Mouse (Mus musculus) forebrain, embryonic 10.5 days (tissue): ENCODE results near the gene Nr1d2. TPM values are rescaled to one million over a fixed set of nuclear protein-coding genes. Genes with fewer than 3 reads are reported as not detected.
"Not testable (repeated sequence)": the region's sequence is repeated elsewhere in the genome, so short reads cannot be mapped to it uniquely, and the experiment has no call there.

ENCODE experiments used
- DNase-seq: peaks from one replicate; pipeline ENCODE4 v3.0.0-alpha.2; 2017; ENCODE audit warnings: low spot score; ENCODE audit errors: extremely low spot score
- H3K27ac ChIP-seq: fragments of 300-500 bp; sonication (generic); 2 replicates; pipeline ENCODE4 v1.5.1; 2016; ENCODE audit warnings: mild to moderate bottlenecking
- H3K27me3 ChIP-seq: fragments of 300-500 bp; sonication (generic); 2 replicates; pipeline ENCODE4 v1.6.1; 2016; ENCODE audit warnings: mild to moderate bottlenecking; ENCODE audit not compliant: poor library complexity, severe bottlenecking
- H3K36me3 ChIP-seq: fragments of 300-500 bp; sonication (generic); replicated peaks from 2 replicates; pipeline ENCODE4 v1.6.1; 2016; ENCODE audit warnings: mild to moderate bottlenecking, moderate library complexity
- H3K4me1 ChIP-seq: fragments of 300-500 bp; sonication (generic); 2 replicates; pipeline ENCODE4 v1.6.1; 2016
- H3K4me3 ChIP-seq: fragments of 300-500 bp; sonication (generic); 2 replicates; pipeline ENCODE4 v1.5.1; 2016; ENCODE audit warnings: mild to moderate bottlenecking, moderate library complexity
- H3K9me3 ChIP-seq: fragments of 300-500 bp; sonication (generic); 2 replicates; pipeline ENCODE4 v1.6.1; 2016; ENCODE audit warnings: mild to moderate bottlenecking, moderate library complexity
- WGBS: fragments of 180-500 bp; shearing (Covaris S2); methylation state at CpG from one replicate; pipeline ENCODE4 v1.1.7; 2016; 5-methylcytosine and 5-hydroxymethylcytosine counted together
- microRNA-seq: library from miRNA; unstranded; fragments of <30 nt; microRNA quantifications from one replicate; pipeline ENCODE4, GENCODE M21; 2017
- polyA plus RNA-seq: library from polyadenylated mRNA; unstranded; fragments of >200 nt; fragmentation: Nextera tagmentation; extraction: Ambion mirVana; gene quantifications from 2 replicates; pipeline ENCODE4 v1.2.1, GENCODE M21; 2016

Gene Nr1d2
- polyA plus RNA-seq, 1 experiment from 2014 or later, result 4.1 TPM

GRCm38 (mm10) chr14:18221977-18222376 lies 16.9 kb downstream of the Nr1d2 start:
- Histone ChIP-seq H3K9me3 (no peaks in the 10 kb centered on the region), H3K4me3 (no peak overlapping the region), H3K36me3 (no peaks in the 10 kb centered on the region), H3K4me1 (no peaks in the 10 kb centered on the region), H3K27me3 (no peaks in the 10 kb centered on the region), H3K27ac (no peak overlapping the region)
- no peak for DNase-seq
- 93% methylated on average over 6 of the region's 6 CpGs for WGBS

GRCm38 (mm10) chr14:18217158-18217557 lies 21.8 kb downstream of the Nr1d2 start:
- no peak overlapping the region for H3K27ac ChIP-seq
- no peaks in the 10 kb centered on the region for H3K27me3 ChIP-seq
- no peak overlapping the region for H3K4me3 ChIP-seq
- no peaks in the 10 kb centered on the region for H3K9me3 ChIP-seq
- no peak for DNase-seq
- H3K36me3 ChIP-seq, result no peaks in the 10 kb centered on the region
- no peaks in the 10 kb centered on the region for H3K4me1 ChIP-seq
- WGBS, result 94% methylated on average over 1 of the region's 1 CpGs

- H3K27me3 ChIP-seq, result no peaks in the 10 kb centered on the region
- H3K36me3 ChIP-seq, result no peaks in the 10 kb centered on the region
- no peaks in the 10 kb centered on the region for H3K9me3 ChIP-seq
- no peak for DNase-seq
- H3K27ac ChIP-seq, result no peak overlapping the region
- 93% methylated on average over 6 of the region's 6 CpGs for WGBS
- no peaks in the 10 kb centered on the region for H3K4me1 ChIP-seq
- no peak overlapping the region for H3K4me3 ChIP-seq
Observed at GRCm38 (mm10) chr14:18216428-18216827, 22.5 kb downstream of the Nr1d2 start.

DNA sequence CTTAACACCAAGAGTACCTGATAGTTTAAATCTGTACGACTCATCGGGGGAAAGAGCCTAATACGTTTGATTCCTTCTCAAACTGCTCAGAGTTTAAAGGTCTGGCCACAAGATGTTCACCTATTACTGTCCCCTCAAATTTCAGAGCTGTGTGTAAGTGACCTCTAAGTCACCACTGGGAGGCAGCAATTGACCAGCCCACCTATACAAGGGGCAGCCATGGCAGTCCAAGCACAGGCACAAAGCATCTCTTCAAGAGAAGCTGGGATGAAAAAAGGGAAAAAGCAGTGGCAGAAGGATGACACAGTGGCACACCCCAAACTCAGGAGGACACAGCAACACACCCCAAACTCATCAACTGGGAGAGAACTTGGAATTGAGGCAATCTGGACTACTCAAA lies 28.1 kb downstream of the Nr1d2 start:
- WGBS, result 83% methylated on average over 3 of the region's 3 CpGs
- H3K4me1 ChIP-seq, result no peaks in the 10 kb centered on the region
- peak; percentile 19 for DNase-seq
- H3K27me3 ChIP-seq, result no peaks in the 10 kb centered on the region
- H3K36me3 ChIP-seq, result no peaks in the 10 kb centered on the region
- no peak overlapping the region for H3K27ac ChIP-seq
- no peaks in the 10 kb centered on the region for H3K9me3 ChIP-seq
- no peak overlapping the region for H3K4me3 ChIP-seq

DNA sequence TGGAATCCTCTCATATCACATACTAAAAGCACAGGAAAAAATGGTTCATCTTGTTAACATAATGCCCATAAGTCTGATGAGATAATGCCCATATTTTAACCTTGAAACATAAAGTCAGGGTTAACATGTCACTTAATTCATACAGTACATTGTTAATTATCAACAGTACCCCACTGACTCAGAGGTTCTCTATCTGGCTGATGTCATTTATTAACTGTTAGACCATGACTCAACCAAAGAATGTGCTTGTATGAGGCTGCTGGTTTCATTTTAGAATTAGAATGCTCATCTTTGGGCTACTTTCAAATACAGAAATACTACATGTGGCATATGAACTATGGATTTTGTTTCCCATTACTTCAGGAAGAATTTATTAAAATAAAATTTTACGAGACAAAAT lies 34.6 kb downstream of the Nr1d2 start:
- H3K27me3 ChIP-seq, H3K27ac ChIP-seq, H3K9me3 ChIP-seq, H3K4me1 ChIP-seq, DNase-seq, H3K4me3 ChIP-seq, H3K36me3 ChIP-seq: not testable (repeated sequence)
- WGBS, result 91% methylated on average over 1 of the region's 1 CpGs

GRCm38 (mm10) chr14:18201413-18201812 lies 37.5 kb downstream of the Nr1d2 start:
- Histone ChIP-seq H3K4me1 (no peaks in the 10 kb centered on the region), H3K27ac (no peak overlapping the region), H3K4me3 (no peak overlapping the region), H3K9me3 (peaks cover 7% of the 10 kb centered on the region; the same call in 1 of the 2 replicates), H3K27me3 (no peaks in the 10 kb centered on the region), H3K36me3 (no peaks in the 10 kb centered on the region)
- DNase-seq, result no peak
- WGBS, result 86% methylated on average over 5 of the region's 5 CpGs

- peak; percentile 22 for DNase-seq
- Histone ChIP-seq H3K27ac (no peak overlapping the region), H3K4me1 (no peaks in the 10 kb centered on the region), H3K27me3 (no peaks in the 10 kb centered on the region), H3K36me3 (no peaks in the 10 kb centered on the region), H3K9me3 (no peaks in the 10 kb centered on the region), H3K4me3 (no peak overlapping the region)
- 52% methylated on average over 9 of the region's 9 CpGs for WGBS
Observed at GRCm38 (mm10) chr14:18186883-18187417, 52.0 kb downstream of the Nr1d2 start.

DNA sequence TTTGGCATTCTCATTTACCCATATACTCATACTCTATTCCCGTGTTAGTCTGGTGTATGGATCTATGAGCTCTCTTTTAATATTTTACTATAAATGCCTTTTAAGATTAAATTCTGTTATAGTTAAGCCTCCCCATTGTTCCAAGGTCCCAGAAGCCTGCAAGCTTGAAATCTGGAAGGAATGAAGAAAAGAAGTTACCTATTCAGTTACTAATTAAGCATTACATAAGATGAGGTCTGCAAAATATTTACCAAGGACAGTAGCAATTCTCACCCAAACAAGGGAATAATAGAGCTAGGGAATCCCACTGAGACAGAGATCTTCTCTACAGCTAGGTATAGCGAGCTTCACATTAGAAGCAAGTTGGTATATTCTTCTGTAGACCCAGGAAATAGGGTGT lies 61.4 kb downstream of the Nr1d2 start:
- H3K27me3 ChIP-seq, result not testable (repeated sequence)
- 80% methylated on average over 2 of the region's 2 CpGs for WGBS

GRCm38 (mm10) chr14:18167597-18167996 lies 71.3 kb downstream of the Nr1d2 start:
- H3K9me3 ChIP-seq, result no peaks in the 10 kb centered on the region
- 87% methylated on average over 3 of the region's 3 CpGs for WGBS
- H3K4me1 ChIP-seq, result no peaks in the 10 kb centered on the region
- no peaks in the 10 kb centered on the region for H3K27me3 ChIP-seq
- no peak overlapping the region for H3K27ac ChIP-seq
- no peak for DNase-seq
- H3K36me3 ChIP-seq, result no peaks in the 10 kb centered on the region
- no peak overlapping the region for H3K4me3 ChIP-seq

More for the DNA sequence above, 61.4 kb downstream of the Nr1d2 start:
- DNase-seq, H3K27ac ChIP-seq, H3K4me3 ChIP-seq, H3K36me3 ChIP-seq, H3K4me1 ChIP-seq, H3K9me3 ChIP-seq: not testable (repeated sequence)

GRCm38 (mm10) chr14:18167041-18167440 lies 71.9 kb downstream of the Nr1d2 start:
- H3K27ac ChIP-seq, result no peak overlapping the region
- H3K27me3 ChIP-seq, result no peaks in the 10 kb centered on the region
- H3K4me1 ChIP-seq, result no peaks in the 10 kb centered on the region
- H3K36me3 ChIP-seq, result no peaks in the 10 kb centered on the region
- DNase-seq, result no peak
- no peak overlapping the region for H3K4me3 ChIP-seq
- H3K9me3 ChIP-seq, result no peaks in the 10 kb centered on the region

Small RNA genes within 50 kb of the gene (microRNA-seq; reads per million reads assigned to microRNA genes)
- not detected for gene Gm44469

Other genes starting within 250 kb of the Nr1d2 start
- 12.2 and 13.6 TPM in 2 replicates for gene Nkiras1, start 32.0 kb upstream of the Nr1d2 start, polyA plus RNA-seq
- gene Rpl15, start 32.3 kb upstream of the Nr1d2 start, polyA plus RNA-seq, result 464 and 501 TPM in 2 replicates
- 166 and 172 TPM in 2 replicates for gene Ube2e1, start 92.7 kb upstream of the Nr1d2 start, polyA plus RNA-seq